Mouse (Mus musculus) spleen, adult 2 months (tissue): Measurements from ENCODE around the gene Rnf123. TPM values are rescaled to one million over a fixed set of nuclear protein-coding genes. Genes with fewer than 3 reads are reported as not detected.

Experiments
- DNase-seq, 2 experiments: peaks; one replicate each; pipeline versions ENCODE4 v3.0.0 to v3.0.0-alpha.2; 2012 to 2021; ENCODE audit warnings: low spot score in 2 of 2, low read depth in 1 of 2
- H3K27ac ChIP-seq: fragments of 200-500 bp; 2 replicates; pipeline ENCODE4 v1.5.1; 2012; ENCODE audit warnings: low read length, inconsistent platforms; ENCODE audit not compliant: insufficient read depth
- H3K27me3 ChIP-seq: fragments of 200-500 bp; 2 replicates; pipeline ENCODE4 v1.6.1; 2012; ENCODE audit warnings: mild to moderate bottlenecking, moderate library complexity, low read length, inconsistent platforms; ENCODE audit not compliant: control insufficient read depth, insufficient read depth
- H3K36me3 ChIP-seq: fragments of 200-500 bp; 2 replicates; pipeline ENCODE4 v1.6.1; 2012; ENCODE audit warnings: mild to moderate bottlenecking, low read length, inconsistent platforms; ENCODE audit not compliant: control insufficient read depth, insufficient read depth
- H3K4me1 ChIP-seq: fragments of 200-500 bp; 2 replicates; pipeline ENCODE4 v1.6.1; 2011; ENCODE audit warnings: inconsistent platforms; ENCODE audit not compliant: control insufficient read depth, insufficient read depth, insufficient read length
- H3K4me3 ChIP-seq: fragments of 200-500 bp; 2 replicates; pipeline ENCODE4 v1.5.1; 2011; ENCODE audit warnings: mild to moderate bottlenecking, inconsistent platforms; ENCODE audit not compliant: insufficient read depth, insufficient read length; ENCODE audit errors: extremely low read depth
- CTCF ChIP-seq: fragments of 200-500 bp; IDR thresholded peaks from 2 replicates; pipeline ENCODE4 v1.5.1; 2011; ENCODE audit warnings: mild to moderate bottlenecking, inconsistent platforms; ENCODE audit not compliant: insufficient read depth, insufficient read length, insufficient replicate concordance; ENCODE audit errors: extremely low read depth
- POLR2A ChIP-seq: fragments of 200-500 bp; IDR thresholded peaks from 2 replicates; pipeline ENCODE4 v1.6.1; 2011; ENCODE audit warnings: low read depth, low read length, inconsistent platforms
- WGBS: fragments of 180-500 bp; shearing (Covaris S2); methylation state at CpG from one replicate; pipeline ENCODE4 v1.1.7; 2018; 5-methylcytosine and 5-hydroxymethylcytosine counted together
- polyA plus RNA-seq: library from polyadenylated mRNA; depleted of rRNA; stranded (reverse); fragments of >200 nt; gene quantifications from 2 replicates; pipeline ENCODE4 v1.2.3, GENCODE M21; 2012

The Rnf123 gene
- polyA plus RNA-seq, 1 experiment = 224 TPM

DNA sequence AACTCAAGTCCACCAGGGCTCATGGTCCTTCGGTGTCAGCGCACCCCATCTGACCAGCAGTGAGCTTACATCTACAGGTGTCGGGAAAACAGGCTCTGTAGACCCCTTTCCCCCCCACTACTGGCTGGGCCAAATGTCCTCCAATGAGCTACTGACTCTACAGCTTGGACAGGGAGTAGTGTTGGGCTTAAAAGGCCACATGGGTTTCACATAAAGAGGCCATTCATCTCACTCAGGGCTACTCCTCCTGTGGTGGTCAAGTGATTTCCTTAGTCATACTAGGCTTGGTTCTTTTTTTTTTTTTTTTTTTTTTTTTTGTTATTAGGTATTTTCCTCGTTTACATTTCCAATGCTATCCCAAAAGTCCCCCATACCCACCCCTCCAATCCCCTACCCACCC lies 40.8 kb upstream of the Rnf123 start:
- H3K27ac ChIP-seq = no peak overlapping the region
- WGBS = 91% methylated on average over 4 of the region's 4 CpGs
- no peaks in the 10 kb centered on the region for H3K27me3 ChIP-seq
- no peak for TF ChIP-seq CTCF
- TF ChIP-seq POLR2A = no peak
- H3K36me3 ChIP-seq = no peaks in the 10 kb centered on the region
- no peak overlapping the region for H3K4me3 ChIP-seq
- H3K4me1 ChIP-seq = peaks cover 8% of the 10 kb centered on the region; the same call in 1 of the 2 replicates
- no peak for DNase-seq

DNA sequence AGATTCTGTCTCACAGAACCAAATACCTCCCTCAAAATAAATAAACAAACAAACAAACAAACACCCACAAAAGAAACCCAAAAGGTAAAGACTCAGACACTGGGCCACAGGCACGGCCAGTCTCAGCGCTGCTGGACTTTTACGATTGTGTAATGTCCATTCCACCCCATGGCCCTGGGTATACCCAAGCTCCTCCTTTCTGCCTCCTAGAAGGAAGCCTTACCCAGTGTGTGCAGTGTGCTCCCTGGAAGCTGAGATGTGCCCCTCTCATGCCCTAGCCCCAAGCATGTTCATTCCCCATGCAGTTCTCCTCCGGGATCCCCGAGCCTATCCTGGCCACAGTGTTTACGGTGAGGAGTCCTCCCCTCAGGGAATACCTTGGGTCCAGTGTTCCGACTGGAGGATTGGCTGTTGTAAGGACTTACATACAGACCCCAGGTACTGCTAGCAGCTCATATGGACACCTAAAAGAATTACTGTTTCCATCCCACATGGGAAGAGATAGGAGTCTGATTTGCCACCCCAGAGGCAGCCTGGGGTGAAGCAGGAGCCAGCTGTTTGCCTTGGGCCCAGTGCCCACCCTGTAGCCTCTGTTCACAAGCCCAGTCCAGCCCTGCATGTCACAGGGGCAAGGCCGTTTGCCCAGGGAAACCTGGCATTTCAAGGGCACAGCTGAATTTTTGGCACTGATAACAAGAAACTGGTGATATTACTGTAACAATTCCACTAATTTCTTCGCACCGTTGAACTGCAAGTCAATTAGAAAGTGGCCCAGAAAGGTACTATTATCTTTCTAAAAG lies 38.2 kb upstream of the Rnf123 start:
- DNase-seq = no peak
- H3K27ac ChIP-seq = no peak overlapping the region
- H3K27me3 ChIP-seq = no peaks in the 10 kb centered on the region
- no peak for TF ChIP-seq CTCF
- no peak for TF ChIP-seq POLR2A
- no peak overlapping the region for H3K4me3 ChIP-seq
- 87% methylated on average over 10 of the region's 10 CpGs for WGBS
- no peaks in the 10 kb centered on the region for H3K36me3 ChIP-seq
- H3K4me1 ChIP-seq = peaks cover 8% of the 10 kb centered on the region; the same call in 1 of the 2 replicates

DNA sequence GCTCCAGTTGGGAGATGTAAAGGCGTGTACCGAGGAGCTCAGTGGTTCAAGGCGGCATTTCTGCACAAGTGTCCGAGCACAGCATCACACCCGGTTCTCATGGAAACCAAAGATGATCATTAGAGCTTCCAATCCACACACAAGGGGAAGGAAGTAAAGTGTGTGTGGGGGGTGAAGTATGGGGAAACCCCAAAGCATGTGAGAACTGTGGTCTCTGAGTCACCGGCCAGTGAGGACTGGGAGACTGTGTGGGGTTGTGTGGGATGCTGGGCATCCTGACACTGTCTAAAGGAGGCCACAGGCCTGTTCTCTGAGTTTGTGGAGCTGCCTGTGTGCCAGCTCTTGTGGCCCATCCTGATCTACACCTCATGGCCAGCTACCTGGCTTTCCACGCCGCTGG lies 37.5 kb upstream of the Rnf123 start:
- peaks cover 8% of the 10 kb centered on the region; the same call in 1 of the 2 replicates for H3K4me1 ChIP-seq
- H3K36me3 ChIP-seq = no peaks in the 10 kb centered on the region
- no peaks in the 10 kb centered on the region for H3K27me3 ChIP-seq
- DNase-seq = no peak
- WGBS = 60% methylated on average over 8 of the region's 8 CpGs
- H3K4me3 ChIP-seq = no peak overlapping the region
- H3K27ac ChIP-seq = no peak overlapping the region
- TF ChIP-seq POLR2A (no peak), CTCF (no peak)

DNA sequence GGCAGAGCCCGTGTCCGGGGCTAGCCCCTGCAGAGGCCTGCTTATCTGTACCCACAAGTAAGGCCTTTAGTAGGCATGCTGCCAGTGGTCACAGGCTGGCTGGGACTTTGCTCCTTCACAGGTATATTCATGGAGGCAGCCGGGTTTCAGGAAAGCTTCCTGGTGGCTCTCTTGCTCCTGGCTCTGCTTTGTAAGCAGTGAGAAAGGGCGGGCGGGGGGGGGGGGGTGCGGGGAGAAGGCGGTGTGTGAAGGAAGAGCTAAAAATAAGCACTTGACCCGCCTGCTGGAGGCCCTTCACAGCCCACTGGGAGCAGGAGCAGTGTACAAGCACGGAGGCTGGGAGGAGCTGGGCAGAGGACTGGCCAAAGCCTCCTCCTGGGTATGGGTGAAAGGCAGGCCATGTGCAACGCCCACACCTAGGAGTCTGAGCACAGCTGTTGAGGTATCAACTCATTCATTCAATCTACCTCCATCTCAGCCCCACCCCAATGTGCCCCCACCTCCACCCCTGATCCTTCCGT lies 36.8 kb upstream of the Rnf123 start:
- H3K4me1 ChIP-seq = peaks cover 8% of the 10 kb centered on the region; the same call in 1 of the 2 replicates
- no peak overlapping the region for H3K4me3 ChIP-seq
- TF ChIP-seq POLR2A (no peak), CTCF (no peak)
- WGBS = 49% methylated on average over 11 of the region's 11 CpGs
- no peak overlapping the region for H3K27ac ChIP-seq
- H3K36me3 ChIP-seq = no peaks in the 10 kb centered on the region
- H3K27me3 ChIP-seq = no peaks in the 10 kb centered on the region
- no peak for DNase-seq

DNA sequence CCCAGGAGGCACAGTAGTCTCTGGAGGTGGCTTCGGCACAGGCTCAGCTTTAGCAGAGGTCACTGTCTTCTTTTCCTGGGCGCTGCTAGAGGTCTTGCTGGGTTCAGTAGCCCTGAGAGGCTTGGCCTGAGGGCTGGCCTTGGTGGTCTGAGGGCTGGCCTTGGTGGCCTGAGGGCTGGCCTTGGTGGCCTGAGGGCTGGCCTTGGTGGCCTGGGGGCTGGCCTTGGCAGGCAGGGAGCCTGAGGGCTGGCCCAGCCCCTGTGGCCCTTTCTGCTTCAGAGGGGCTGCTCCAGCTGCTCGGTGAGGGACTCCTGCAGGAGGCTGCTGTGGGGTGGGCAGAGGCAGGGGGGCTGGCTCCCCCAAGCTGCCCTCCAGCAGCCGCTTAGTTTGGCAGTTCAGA lies 34.0 kb upstream of the Rnf123 start:
- no peak overlapping the region for H3K27ac ChIP-seq
- TF ChIP-seq POLR2A (no peak), CTCF (no peak)
- no peak overlapping the region for H3K4me3 ChIP-seq
- H3K27me3 ChIP-seq = no peaks in the 10 kb centered on the region
- peaks cover 8% of the 10 kb centered on the region; the same call in 1 of the 2 replicates for H3K4me1 ChIP-seq
- DNase-seq = no peak
- H3K36me3 ChIP-seq = no peaks in the 10 kb centered on the region
- 74% methylated on average over 4 of the region's 4 CpGs for WGBS

DNA sequence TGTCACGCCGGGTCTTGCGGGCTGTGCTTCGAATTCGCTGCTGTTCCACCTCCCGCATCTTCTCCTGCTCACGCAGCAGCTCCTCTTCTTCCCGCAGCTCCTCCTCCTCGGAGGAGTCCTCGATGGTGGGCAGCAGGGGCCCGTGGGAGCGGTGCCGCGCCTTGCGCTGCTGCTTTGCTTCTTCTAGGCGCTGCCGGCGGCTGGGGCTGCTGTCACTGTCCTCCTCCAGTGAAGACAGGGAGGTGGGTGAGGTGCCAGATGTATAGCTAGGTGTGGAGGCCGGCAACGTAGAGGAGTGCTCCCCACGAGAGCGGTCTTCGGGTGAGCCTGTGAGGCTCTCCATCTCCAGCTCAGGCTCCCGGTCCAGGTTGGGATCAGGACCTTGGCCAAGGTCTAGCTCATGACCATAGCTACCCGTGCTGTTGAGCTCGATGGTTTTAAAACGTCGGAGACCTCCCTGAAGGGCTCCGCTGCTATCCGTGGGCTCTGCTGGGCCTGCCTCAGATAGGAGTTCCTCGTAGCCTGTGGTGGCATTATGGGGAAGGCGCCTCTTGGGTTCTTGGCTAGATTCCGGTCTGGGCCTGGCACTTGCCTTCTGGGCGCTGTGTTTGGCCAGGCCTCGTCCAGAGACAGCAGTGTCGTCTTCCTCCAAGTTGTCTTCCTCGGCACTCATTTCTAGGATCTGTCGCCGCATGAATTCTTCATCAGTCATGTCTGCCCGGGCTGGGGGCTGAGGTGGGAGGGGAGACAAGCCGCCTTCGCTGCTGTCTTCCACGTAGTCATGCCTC lies 32.3 kb upstream of the Rnf123 start:
- WGBS = 94% methylated on average over 43 of the region's 43 CpGs
- Histone ChIP-seq H3K4me1 (peaks cover 13% of the 10 kb centered on the region), H3K4me3 (no peak overlapping the region), H3K36me3 (no peaks in the 10 kb centered on the region), H3K27me3 (peaks cover 6% of the 10 kb centered on the region; the same call in 1 of the 2 replicates), H3K27ac (no peak overlapping the region)
- TF ChIP-seq CTCF (no peak), POLR2A (no peak)
- DNase-seq = no peak
